Mouse (Mus musculus) forebrain, embryonic 14.5 days (tissue): ENCODE results near the gene Tmem136. TPM values are rescaled to one million over a fixed set of nuclear protein-coding genes. Genes with fewer than 3 reads are reported as not detected.
"Not testable (repeated sequence)": the region's sequence is repeated elsewhere in the genome, so short reads cannot be mapped to it uniquely, and the experiment has no call there.

Experiments
- ATAC-seq: fragments of 200-750 bp; cut with Nextera tagmentation; 2 replicates; pipeline ENCODE4 v1.8.0; 2017; ENCODE audit warnings: mild to moderate bottlenecking, moderate library complexity
- DNase-seq: peaks from one replicate; pipeline ENCODE4 v3.0.0-alpha.2; 2015; ENCODE audit warnings: low spot score
- H3K27ac ChIP-seq: fragments of 300-500 bp; sonication (generic); 2 replicates; pipeline ENCODE4 v1.5.1; 2014; ENCODE audit warnings: low read depth, mild to moderate bottlenecking, control low read depth, low read length, moderate library complexity
- H3K27me3 ChIP-seq: fragments of 300-500 bp; sonication (generic); replicated peaks from 2 replicates; pipeline ENCODE4 v1.6.1; 2014; ENCODE audit warnings: low read length, control low read depth, mixed read lengths; ENCODE audit not compliant: control insufficient read depth, insufficient read depth
- H3K36me3 ChIP-seq: fragments of 300-500 bp; sonication (generic); 2 replicates; pipeline ENCODE4 v1.6.1; 2014; ENCODE audit warnings: low read length, control low read depth; ENCODE audit not compliant: control insufficient read depth, insufficient read depth
- H3K4me1 ChIP-seq: fragments of 300-500 bp; sonication (generic); 2 replicates; pipeline ENCODE4 v1.6.1; 2014; ENCODE audit warnings: antibody characterized with exemption, low read length, control low read depth; ENCODE audit not compliant: control insufficient read depth, insufficient read depth
- H3K4me2 ChIP-seq: fragments of 300-500 bp; sonication (generic); 2 replicates; pipeline ENCODE4 v1.6.1; 2014; ENCODE audit warnings: mild to moderate bottlenecking, control low read depth, low read length
- H3K4me3 ChIP-seq: fragments of 300-500 bp; sonication (generic); 2 replicates; pipeline ENCODE4 v1.5.1; 2014; ENCODE audit warnings: low read depth, low read length, control low read depth
- H3K9ac ChIP-seq: fragments of 300-500 bp; sonication (generic); 2 replicates; pipeline ENCODE4 v1.6.1; 2014; ENCODE audit warnings: mild to moderate bottlenecking, low read length, control low read depth, moderate library complexity
- H3K9me3 ChIP-seq: fragments of 300-500 bp; sonication (generic); replicated peaks from 2 replicates; pipeline ENCODE4 v1.6.1; 2016; ENCODE audit warnings: low read length, control low read depth, mixed read lengths; ENCODE audit not compliant: control insufficient read depth
- WGBS: fragments of 180-500 bp; shearing (Covaris S2); extraction: QIAGEN DNeasy Blood & Tissue Kit; methylation state at CpG from one replicate; pipeline ENCODE4 v1.1.7; 2014; 5-methylcytosine and 5-hydroxymethylcytosine counted together
- polyA plus RNA-seq: library from polyadenylated mRNA; unstranded; fragments of >200 nt; fragmentation: Nextera tagmentation; extraction: Ambion mirVana; gene quantifications from 2 replicates; pipeline ENCODE4 v1.2.1, GENCODE M21; 2014

Tmem136 gene
- polyA plus RNA-seq, 1 experiment from 2014 or later: 9.2 TPM

- no peaks in the 10 kb centered on the region for H3K9me3 ChIP-seq
- H3K4me2 ChIP-seq: no peak overlapping the region
- H3K27ac ChIP-seq: no peak overlapping the region
- no peaks in the 10 kb centered on the region for H3K4me1 ChIP-seq
- 87% methylated on average over 3 of the region's 3 CpGs for WGBS
- H3K27me3 ChIP-seq: no peaks in the 10 kb centered on the region
- no peak overlapping the region for H3K9ac ChIP-seq
- no peaks in the 10 kb centered on the region for H3K36me3 ChIP-seq
- H3K4me3 ChIP-seq: no peak overlapping the region
- DNase-seq: no peak
- no peak for ATAC-seq
Observed at GRCm38 (mm10) chr9:43133525-43133924, 17.2 kb upstream of the Tmem136 start.

GRCm38 (mm10) chr9:43132380-43132779, 16.0 kb upstream of the Tmem136 start:
- H3K9ac ChIP-seq: no peak overlapping the region
- H3K4me3 ChIP-seq: no peak overlapping the region
- H3K4me2 ChIP-seq: no peak overlapping the region
- DNase-seq (no peak), ATAC-seq (no peak)
- no peaks in the 10 kb centered on the region for H3K36me3 ChIP-seq
- no peak overlapping the region for H3K27ac ChIP-seq
- H3K4me1 ChIP-seq: no peaks in the 10 kb centered on the region
- no peaks in the 10 kb centered on the region for H3K27me3 ChIP-seq
- WGBS: 31% methylated on average over 4 of the region's 4 CpGs
- H3K9me3 ChIP-seq: no peaks in the 10 kb centered on the region

- WGBS: 75% methylated on average over 5 of the region's 5 CpGs
- H3K9me3 ChIP-seq: no peaks in the 10 kb centered on the region
- H3K4me3 ChIP-seq: no peak overlapping the region
- no peak overlapping the region for H3K4me2 ChIP-seq
- H3K36me3 ChIP-seq: no peaks in the 10 kb centered on the region
- H3K27ac ChIP-seq: no peak overlapping the region
- H3K27me3 ChIP-seq: no peaks in the 10 kb centered on the region
- H3K4me1 ChIP-seq: no peaks in the 10 kb centered on the region
- no peak overlapping the region for H3K9ac ChIP-seq
- DNase-seq (no peak), ATAC-seq (no peak)
Observed at GRCm38 (mm10) chr9:43131940-43132339, 15.6 kb upstream of the Tmem136 start.

- ATAC-seq (no peak), DNase-seq (no peak)
- Histone ChIP-seq H3K4me2 (no peak overlapping the region), H3K27ac (no peak overlapping the region), H3K36me3 (no peaks in the 10 kb centered on the region), H3K9me3 (no peaks in the 10 kb centered on the region), H3K4me1 (no peaks in the 10 kb centered on the region), H3K27me3 (no peaks in the 10 kb centered on the region), H3K9ac (no peak overlapping the region), H3K4me3 (no peak overlapping the region)
- WGBS: 96% methylated on average over 2 of the region's 2 CpGs
Observed at GRCm38 (mm10) chr9:43130684-43131083, 14.3 kb upstream of the Tmem136 start.

GRCm38 (mm10) chr9:43127101-43127787, 10.9 kb upstream of the Tmem136 start:
- 70% methylated on average over 10 of the region's 10 CpGs for whole genome bisulfite sequencing

GRCm38 (mm10) chr9:43122379-43122778, 6.0 kb upstream of the Tmem136 start:
- 59% methylated on average over 1 of the region's 1 CpGs for WGBS
- ATAC-seq: no peak
- no peak overlapping the region for H3K27ac ChIP-seq

More at GRCm38 (mm10) chr9:43127101-43127787, 10.9 kb upstream of the Tmem136 start:
- H3K27me3 ChIP-seq: no peaks in the 10 kb centered on the region
- no peak overlapping the region for H3K9ac ChIP-seq
- H3K4me3 ChIP-seq: no peak overlapping the region
- no peaks in the 10 kb centered on the region for H3K36me3 ChIP-seq
- ATAC-seq: no peak
- H3K4me1 ChIP-seq: no peaks in the 10 kb centered on the region
- H3K9me3 ChIP-seq: no peaks in the 10 kb centered on the region
- H3K4me2 ChIP-seq: no peak overlapping the region
- H3K27ac ChIP-seq: no peak overlapping the region
- no peak for DNase-seq

GRCm38 (mm10) chr9:43121948-43122347, 5.6 kb upstream of the Tmem136 start:
- H3K4me1 ChIP-seq, H3K9me3 ChIP-seq, H3K27me3 ChIP-seq, H3K4me3 ChIP-seq, H3K36me3 ChIP-seq, H3K4me2 ChIP-seq, DNase-seq, H3K9ac ChIP-seq, ATAC-seq, H3K27ac ChIP-seq: not testable (repeated sequence)
- WGBS: 89% methylated on average over 2 of the region's 2 CpGs

More at GRCm38 (mm10) chr9:43122379-43122778, 6.0 kb upstream of the Tmem136 start:
- Histone ChIP-seq H3K27me3 (no peaks in the 10 kb centered on the region), H3K9me3 (no peaks in the 10 kb centered on the region), H3K4me3 (no peak overlapping the region), H3K36me3 (no peaks in the 10 kb centered on the region), H3K4me1 (no peaks in the 10 kb centered on the region), H3K9ac (no peak overlapping the region), H3K4me2 (no peak overlapping the region)
- no peak for DNase-seq

- 86% methylated on average over 6 of the region's 6 CpGs for WGBS
- Histone ChIP-seq H3K4me3 (peak overlapping the region; percentile 84; the same call in 1 of the 2 replicates), H3K4me2 (peak overlapping the region; percentile 81; the same call in 1 of the 2 replicates), H3K36me3 (no peaks in the 10 kb centered on the region), H3K9me3 (no peaks in the 10 kb centered on the region), H3K27me3 (no peaks in the 10 kb centered on the region), H3K9ac (no peak overlapping the region; the same call in 1 of the 2 replicates), H3K27ac (no peak overlapping the region), H3K4me1 (peaks cover 9% of the 10 kb centered on the region)
- DNase-seq (no peak), ATAC-seq (no peak)
Observed at GRCm38 (mm10) chr9:43116997-43117336, 597 bp upstream of the Tmem136 start.

GRCm38 (mm10) chr9:43115431-43116133, 788 bp downstream of the Tmem136 start:
- WGBS: 6% methylated on average over 12 of the region's 12 CpGs
- H3K36me3 ChIP-seq: peaks cover 11% of the 10 kb centered on the region
- no peaks in the 10 kb centered on the region for H3K9me3 ChIP-seq
- H3K27me3 ChIP-seq: no peaks in the 10 kb centered on the region
- ATAC-seq: no peak; the same call in 1 of the 2 replicates
- H3K9ac ChIP-seq: peak overlapping the region; percentile 93
- H3K4me2 ChIP-seq: peak overlapping the region; percentile 81
- H3K4me1 ChIP-seq: peaks cover 9% of the 10 kb centered on the region
- no peak overlapping the region for H3K27ac ChIP-seq
- peak overlapping the region; percentile 84 for H3K4me3 ChIP-seq
- no peak for DNase-seq
